Mouse (Mus musculus): ENCODE measurements around the gene Sh3d19. TPM values are rescaled to one million over a fixed set of nuclear protein-coding genes. Genes with fewer than 3 reads are reported as not detected.

The Sh3d19 gene
- 75.7 and 100 TPM in 2 replicates for polyA plus RNA-seq (2012; rRNA removed)

DNA sequence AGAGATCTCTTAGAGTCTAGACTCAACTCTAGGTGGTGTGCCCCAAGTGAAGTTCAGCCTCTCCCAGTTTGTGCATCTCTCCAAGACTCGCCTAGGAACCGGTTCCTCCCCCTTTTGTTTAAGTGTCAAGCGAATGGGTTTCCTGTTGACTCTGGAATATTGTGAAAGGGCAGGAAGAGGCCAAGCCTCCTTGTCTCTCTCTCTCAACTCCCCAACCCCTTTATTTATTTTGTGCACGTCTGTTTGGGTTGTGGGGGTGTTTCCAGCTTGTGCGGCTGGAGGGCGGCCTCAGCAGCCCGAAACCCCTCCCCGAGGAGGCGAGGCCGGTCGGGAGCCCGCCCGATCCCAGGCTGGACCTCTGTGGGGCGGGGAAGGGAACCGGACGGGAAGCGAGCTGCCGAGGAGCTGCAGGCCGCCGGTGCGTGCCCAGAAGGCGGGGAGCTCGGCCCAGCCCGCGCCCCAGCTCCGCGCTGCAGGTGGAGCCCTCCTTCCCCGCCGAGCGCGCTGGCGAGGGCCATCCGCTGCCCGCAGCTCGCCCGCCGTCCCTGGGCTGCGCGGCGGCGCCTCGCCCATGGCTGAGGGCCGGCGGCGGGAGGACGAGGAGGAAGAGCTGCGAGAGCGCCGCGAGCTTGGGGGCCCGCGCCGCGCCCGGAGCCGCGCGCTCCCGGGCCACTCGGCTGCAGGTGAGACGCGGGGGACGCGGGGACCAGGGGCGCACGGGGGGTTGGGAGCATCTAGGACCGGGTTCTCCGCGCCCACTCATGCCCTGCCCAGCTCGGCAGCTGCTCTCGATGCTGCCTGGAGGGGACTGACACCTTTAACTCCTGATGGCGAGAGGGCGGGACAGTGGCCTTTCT, at the start of gene Sh3d19:
TSS of gene Sh3d19 (plus strand) at position 368 of the 857 bp plus-strand sequence.

DNA sequence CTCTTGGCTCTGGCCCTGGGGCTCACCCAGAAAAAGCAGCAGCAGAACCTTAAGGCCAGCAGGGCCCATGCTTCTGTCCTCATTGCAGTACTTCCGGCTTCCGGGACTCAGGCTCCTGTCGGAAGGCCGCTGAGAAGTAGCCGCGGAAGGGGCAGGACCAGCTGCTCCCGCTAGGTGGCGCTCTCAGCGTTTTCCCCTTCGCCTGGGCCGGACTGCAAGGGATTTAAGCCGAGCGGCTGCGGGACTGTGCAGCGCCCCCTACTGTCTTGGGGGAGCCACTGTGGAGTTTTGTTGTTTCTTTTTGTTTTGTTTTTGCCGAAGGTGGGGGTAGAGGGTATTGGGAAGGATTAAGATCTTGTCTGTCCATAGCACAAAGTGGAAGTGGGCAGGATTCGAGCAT, 31.5 kb downstream of the Sh3d19 start, which contains the start of gene Prss48:
TSS of gene Prss48 (minus strand) at position 69 of the 400 bp plus-strand sequence.

DNA sequence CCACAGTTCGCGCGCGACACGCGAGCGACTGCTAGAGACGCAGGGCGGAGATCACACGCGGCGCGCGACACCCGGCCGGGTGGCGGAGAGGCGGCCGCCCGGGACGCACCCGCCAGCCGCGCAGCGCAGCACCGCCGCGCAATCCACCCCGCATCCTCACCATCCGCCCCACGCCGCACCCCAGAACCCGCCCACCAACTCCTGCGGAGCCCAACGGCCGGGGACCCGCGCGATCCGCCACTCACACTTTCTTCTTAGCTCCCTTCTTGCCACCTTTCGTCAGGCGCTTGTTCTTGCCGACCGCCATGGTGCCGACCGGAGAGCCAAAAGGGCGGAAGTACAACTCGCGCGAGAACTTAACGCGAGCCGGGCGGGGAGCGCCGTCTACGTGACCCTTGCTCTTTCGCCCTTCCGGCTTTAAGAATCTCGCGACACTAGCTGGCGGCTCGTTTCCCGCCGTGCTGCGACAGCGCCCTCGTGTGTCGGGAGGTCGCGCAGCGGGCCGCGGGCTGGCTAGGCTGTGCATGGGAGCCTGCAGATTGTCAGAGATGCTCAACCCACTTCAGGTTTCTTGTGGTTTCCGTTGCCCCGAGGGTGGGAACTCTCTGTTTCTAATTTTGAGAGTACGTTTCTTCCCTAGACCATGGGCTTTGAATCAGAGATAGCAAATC, 171.5 kb downstream of the Sh3d19 start, which contains the start of gene Rps3a1:
TSS of gene Rps3a1 (minus strand) at position 440 of the 671 bp plus-strand sequence.

Other genes with a start within 250 kb of the Sh3d19 start
- 9.5 and 10.0 TPM in 2 replicates for gene Fam160a1, start 153.8 kb upstream of the Sh3d19 start, polyA plus RNA-seq (2012; rRNA removed)
- 0.19 and 0.82 TPM in 2 replicates for gene Glt28d2, start 83.6 kb upstream of the Sh3d19 start, polyA plus RNA-seq (2012; rRNA removed)
- gene Gm37240, start 83.6 kb upstream of the Sh3d19 start, polyA plus RNA-seq (2012; rRNA removed): 5.2 and 8.2 TPM in 2 replicates
- not detected in 2 replicates for gene Prss48, start 31.4 kb downstream of the Sh3d19 start, polyA plus RNA-seq (2012; rRNA removed)
- 121 and 200 TPM in 2 replicates for gene Rps3a1, start 171.6 kb downstream of the Sh3d19 start, polyA plus RNA-seq (2012; rRNA removed)

Data from ovary, adult 2 months (tissue).